Mouse (Mus musculus): Measurements from ENCODE around the gene Draxin. TPM values are rescaled to one million over a fixed set of nuclear protein-coding genes. Genes with fewer than 3 reads are reported as not detected.

Gene Draxin
- polyA plus RNA-seq, 1 experiment from 2014 or later, result 12.0 TPM

DNA sequence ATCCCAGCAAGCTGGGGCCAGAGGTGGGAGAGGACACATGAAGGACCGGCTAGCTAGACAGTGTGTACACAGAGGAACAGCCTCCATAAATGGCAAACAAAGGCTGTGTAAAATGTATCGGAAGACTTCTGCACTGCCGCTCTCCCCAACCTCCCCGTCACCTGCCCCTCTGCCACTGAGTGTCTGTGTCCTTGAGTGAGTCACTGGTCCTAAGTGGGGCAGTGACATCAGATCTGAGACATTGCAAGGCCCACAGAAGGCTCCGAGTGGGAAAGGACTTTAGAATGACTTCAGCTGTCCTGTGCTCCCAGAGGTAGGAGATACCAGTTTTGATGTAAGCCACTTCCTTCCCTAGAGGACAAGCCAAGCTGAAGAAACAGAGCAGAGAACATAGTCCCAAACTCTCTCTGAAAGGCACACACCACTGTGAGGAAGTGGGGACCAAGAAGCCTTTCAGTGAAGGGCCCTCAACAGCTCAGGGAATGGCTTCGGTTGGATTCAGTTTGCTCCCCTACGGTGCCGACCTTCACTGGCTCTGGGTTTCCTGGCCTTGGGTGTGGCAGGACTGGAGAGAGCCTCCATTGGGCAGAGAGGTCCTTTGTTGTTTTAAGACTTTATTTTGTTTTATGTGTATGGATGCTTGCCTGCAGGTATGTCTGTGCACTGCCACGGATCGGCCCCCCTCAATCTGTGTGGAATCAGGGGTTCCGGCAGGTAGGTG, 37.8 kb downstream of the Draxin start:
- no peaks in the 10 kb centered on the region for H3K36me3 ChIP-seq (ENCODE audit: control insufficient read depth, insufficient read depth, low read length)
- no peak overlapping the region for H3K27ac ChIP-seq (ENCODE audit: low read depth, low read length)
- no peaks in the 10 kb centered on the region for H3K27me3 ChIP-seq (replicated peaks; ENCODE audit: control insufficient read depth, insufficient read depth, low read length)
- no peak overlapping the region; the same call in 1 of the 2 replicates for H3K9ac ChIP-seq (ENCODE audit: low read depth, low read length)
- no peak overlapping the region for H3K4me3 ChIP-seq (ENCODE audit: low read length)
- ATAC-seq, result no peak
- no peaks in the 10 kb centered on the region for H3K9me3 ChIP-seq (ENCODE audit: control insufficient read depth, low read length)
- peaks cover 6% of the 10 kb centered on the region for H3K4me1 ChIP-seq (ENCODE audit: control insufficient read depth, insufficient read depth, low read depth, low read length)
- H3K4me2 ChIP-seq (ENCODE audit: low read length), result no peak overlapping the region
- WGBS, result 88% methylated on average over 11 of the region's 11 CpGs

DNA sequence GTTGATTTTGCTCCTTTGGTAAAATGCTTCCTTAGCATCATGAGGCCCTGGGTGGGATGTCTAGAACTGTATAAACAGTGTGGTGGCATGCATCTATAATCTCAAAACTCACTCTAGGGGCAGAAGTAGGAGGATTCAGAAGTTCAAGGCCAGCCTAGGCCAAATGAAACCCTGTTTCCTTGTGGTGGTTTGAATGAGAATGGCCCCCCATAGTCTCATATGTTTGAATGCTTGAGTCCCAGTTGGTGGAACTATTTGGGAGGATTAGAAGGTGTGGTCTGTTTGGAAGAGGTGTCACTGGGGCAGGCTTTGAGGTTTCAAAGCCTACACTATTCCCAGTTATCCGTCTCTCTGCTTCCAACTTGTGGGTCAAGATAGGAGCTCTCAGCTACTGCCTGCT, 39.3 kb downstream of the Draxin start:
- Histone ChIP-seq H3K27ac (ENCODE audit: low read depth, low read length) (no peak overlapping the region), H3K9ac (ENCODE audit: low read depth, low read length) (no peak overlapping the region), H3K9me3 (ENCODE audit: control insufficient read depth, low read length) (no peaks in the 10 kb centered on the region), H3K4me3 (ENCODE audit: low read length) (no peak overlapping the region), H3K27me3 (replicated peaks; ENCODE audit: control insufficient read depth, insufficient read depth, low read length) (no peaks in the 10 kb centered on the region), H3K4me2 (ENCODE audit: low read length) (no peak overlapping the region), H3K4me1 (ENCODE audit: control insufficient read depth, insufficient read depth, low read depth, low read length) (peaks cover 13% of the 10 kb centered on the region), H3K36me3 (ENCODE audit: control insufficient read depth, insufficient read depth, low read length) (no peaks in the 10 kb centered on the region)
- WGBS, result 100% methylated on average over 1 of the region's 1 CpGs
- no peak for ATAC-seq

DNA sequence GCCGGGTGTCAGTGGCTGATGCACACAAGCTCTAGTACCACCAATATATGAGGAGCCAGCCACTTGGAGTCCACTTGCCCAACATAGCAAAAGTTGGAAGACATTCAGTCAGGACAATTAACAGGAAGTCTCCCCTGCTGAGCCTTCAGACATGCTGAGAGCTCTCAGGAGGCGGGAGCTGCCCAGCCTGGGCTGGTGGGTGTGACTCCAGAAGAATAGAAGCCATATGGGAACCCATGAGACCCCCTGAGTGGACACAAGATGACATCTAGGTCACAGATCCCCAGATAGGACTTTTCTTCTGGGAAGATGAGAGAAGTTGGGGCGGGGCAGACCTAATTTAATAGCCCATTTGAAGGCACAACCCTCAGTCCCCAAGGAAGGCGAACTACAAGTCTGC, 41.3 kb downstream of the Draxin start:
- WGBS, result 52% methylated on average over 4 of the region's 4 CpGs
- Histone ChIP-seq H3K9ac (ENCODE audit: low read depth, low read length) (no peak overlapping the region), H3K36me3 (ENCODE audit: control insufficient read depth, insufficient read depth, low read length) (no peaks in the 10 kb centered on the region), H3K4me1 (ENCODE audit: control insufficient read depth, insufficient read depth, low read depth, low read length) (peaks cover 13% of the 10 kb centered on the region), H3K9me3 (ENCODE audit: control insufficient read depth, low read length) (no peaks in the 10 kb centered on the region), H3K27me3 (replicated peaks; ENCODE audit: control insufficient read depth, insufficient read depth, low read length) (no peaks in the 10 kb centered on the region), H3K27ac (ENCODE audit: low read depth, low read length) (no peak overlapping the region), H3K4me3 (ENCODE audit: low read length) (no peak overlapping the region), H3K4me2 (ENCODE audit: low read length) (no peak overlapping the region)
- no peak for ATAC-seq

DNA sequence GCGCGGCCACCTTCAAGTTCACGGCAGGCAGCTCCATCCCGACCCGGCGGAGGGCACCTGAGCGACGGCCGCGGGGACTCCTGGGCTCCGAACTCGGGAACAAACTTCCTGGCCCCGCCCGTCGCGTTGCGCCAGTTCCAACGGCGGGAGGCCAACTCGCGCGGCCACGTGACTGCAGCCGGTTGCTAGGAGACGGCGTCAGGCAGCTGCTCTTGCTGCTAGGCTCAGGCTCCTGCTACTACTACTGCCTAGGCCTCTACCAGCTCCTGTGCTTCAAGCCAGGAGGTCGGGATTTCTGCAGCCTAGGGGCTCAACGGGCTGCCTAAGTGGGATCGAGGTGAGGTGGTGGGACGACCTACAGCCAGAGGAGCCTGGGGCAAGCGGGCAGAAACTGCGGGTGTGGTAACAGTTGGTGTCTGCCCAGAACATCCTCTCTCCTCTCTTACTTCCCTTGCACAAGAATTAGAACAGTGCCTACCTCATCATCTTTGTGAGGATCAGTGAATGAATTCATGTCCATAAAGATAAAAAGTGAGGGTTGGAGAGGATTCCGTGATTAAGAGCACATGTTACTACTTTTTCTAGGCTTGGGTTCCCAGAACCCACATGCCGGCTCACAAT, 42.5 kb downstream of the Draxin start, which contains the start of gene Agtrap:
Gene Agtrap, minus strand, starts transcription at position 125 of the 621 bp plus-strand sequence.
- H3K36me3 ChIP-seq (ENCODE audit: control insufficient read depth, insufficient read depth, low read length), result no peaks in the 10 kb centered on the region
- H3K9ac ChIP-seq (ENCODE audit: low read depth, low read length), result peak within 1 kb of the TSS; percentile 71
- H3K27me3 ChIP-seq (replicated peaks; ENCODE audit: control insufficient read depth, insufficient read depth, low read length), result no peaks in the 10 kb centered on the region
- peak within 1 kb of the TSS; percentile 79 for H3K4me2 ChIP-seq (ENCODE audit: low read length)
- peak within 1 kb of the TSS; percentile 53 for H3K4me3 ChIP-seq (ENCODE audit: low read length)
- 4% methylated on average over 34 of the region's 34 CpGs for WGBS
- peaks cover 13% of the 10 kb centered on the region for H3K4me1 ChIP-seq (ENCODE audit: control insufficient read depth, insufficient read depth, low read depth, low read length)
- H3K27ac ChIP-seq (ENCODE audit: low read depth, low read length), result peak within 1 kb of the TSS; percentile 76
- H3K9me3 ChIP-seq (ENCODE audit: control insufficient read depth, low read length), result no peaks in the 10 kb centered on the region
- ATAC-seq, result peak; percentile 93

DNA sequence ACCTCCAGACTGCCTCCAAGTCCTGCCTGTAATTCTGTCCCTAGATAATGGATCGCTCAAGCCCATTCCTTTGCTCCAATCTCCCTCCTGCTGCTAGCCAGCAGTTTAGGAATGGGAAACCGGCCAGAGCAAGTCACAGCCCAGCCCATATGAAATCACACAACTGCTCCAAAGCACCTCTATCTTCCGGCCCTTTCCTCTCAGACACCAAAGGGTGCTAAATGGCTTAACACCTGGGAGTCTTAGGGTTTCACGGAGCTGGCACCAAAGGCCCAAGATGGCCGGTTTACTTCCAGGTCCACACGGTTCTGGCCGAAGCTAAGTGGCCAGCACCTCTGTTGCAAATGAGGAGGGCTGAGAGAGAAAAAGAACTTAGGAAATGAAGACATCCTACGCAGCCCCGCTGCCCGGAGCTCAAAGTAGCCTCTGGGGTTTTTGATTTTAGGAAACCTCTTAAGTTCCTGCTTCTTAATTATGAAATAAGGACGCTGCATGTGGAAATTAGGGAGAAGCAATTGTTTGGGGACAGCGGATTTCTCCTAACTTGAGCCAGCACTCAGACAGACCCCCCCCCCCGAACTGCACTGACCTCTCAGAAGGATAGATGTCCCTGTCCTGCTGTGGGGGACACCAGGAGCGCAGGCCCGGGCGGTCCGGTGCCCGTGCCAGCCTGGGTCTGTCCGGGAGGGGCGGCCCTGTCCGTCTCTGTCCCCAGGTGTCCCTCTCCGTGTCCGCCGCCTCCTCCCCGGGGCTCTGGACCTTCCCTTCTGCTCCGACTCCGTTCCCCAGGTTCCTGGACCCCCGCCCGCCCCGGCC, 43.2 kb downstream of the Draxin start:
- WGBS, result 3% methylated on average over 29 of the region's 30 CpGs
- ATAC-seq, result no peak; the same call in 1 of the 2 replicates
- Histone ChIP-seq H3K27ac (ENCODE audit: low read depth, low read length) (peak overlapping the region; percentile 55), H3K27me3 (replicated peaks; ENCODE audit: control insufficient read depth, insufficient read depth, low read length) (no peaks in the 10 kb centered on the region), H3K9ac (ENCODE audit: low read depth, low read length) (peak overlapping the region; percentile 71), H3K4me1 (ENCODE audit: control insufficient read depth, insufficient read depth, low read depth, low read length) (peaks cover 13% of the 10 kb centered on the region), H3K4me2 (ENCODE audit: low read length) (peak overlapping the region; percentile 79), H3K9me3 (ENCODE audit: control insufficient read depth, low read length) (no peaks in the 10 kb centered on the region), H3K36me3 (ENCODE audit: control insufficient read depth, insufficient read depth, low read length) (no peaks in the 10 kb centered on the region), H3K4me3 (ENCODE audit: low read length) (peak overlapping the region; percentile 53)

DNA sequence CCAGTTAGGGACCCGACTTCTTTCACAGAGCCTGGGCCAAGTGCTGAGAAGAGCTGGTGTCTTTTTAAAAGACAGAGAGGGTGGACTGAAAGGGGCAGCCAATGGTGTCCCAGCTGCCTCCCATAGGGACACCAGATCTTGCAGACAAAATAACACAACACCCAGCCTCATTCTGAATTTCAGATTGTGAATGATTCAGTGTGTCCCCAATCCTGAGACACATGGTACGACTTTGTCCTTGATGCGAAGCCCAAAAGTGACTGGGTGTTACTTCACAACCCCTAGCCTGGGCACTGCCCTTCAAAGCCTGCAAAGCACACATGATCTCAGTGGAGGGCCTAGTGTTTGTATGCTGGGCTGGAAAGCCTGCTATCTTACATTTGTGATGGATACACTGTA, 44.6 kb downstream of the Draxin start:
- no peak overlapping the region for H3K9ac ChIP-seq (ENCODE audit: low read depth, low read length)
- no peaks in the 10 kb centered on the region for H3K36me3 ChIP-seq (ENCODE audit: control insufficient read depth, insufficient read depth, low read length)
- no peak overlapping the region for H3K4me2 ChIP-seq (ENCODE audit: low read length)
- no peak overlapping the region for H3K4me3 ChIP-seq (ENCODE audit: low read length)
- H3K9me3 ChIP-seq (ENCODE audit: control insufficient read depth, low read length), result no peaks in the 10 kb centered on the region
- peaks cover 13% of the 10 kb centered on the region for H3K4me1 ChIP-seq (ENCODE audit: control insufficient read depth, insufficient read depth, low read depth, low read length)
- no peaks in the 10 kb centered on the region for H3K27me3 ChIP-seq (replicated peaks; ENCODE audit: control insufficient read depth, insufficient read depth, low read length)
- H3K27ac ChIP-seq (ENCODE audit: low read depth, low read length), result no peak overlapping the region
- 73% methylated on average over 3 of the region's 3 CpGs for WGBS
- ATAC-seq, result no peak

DNA sequence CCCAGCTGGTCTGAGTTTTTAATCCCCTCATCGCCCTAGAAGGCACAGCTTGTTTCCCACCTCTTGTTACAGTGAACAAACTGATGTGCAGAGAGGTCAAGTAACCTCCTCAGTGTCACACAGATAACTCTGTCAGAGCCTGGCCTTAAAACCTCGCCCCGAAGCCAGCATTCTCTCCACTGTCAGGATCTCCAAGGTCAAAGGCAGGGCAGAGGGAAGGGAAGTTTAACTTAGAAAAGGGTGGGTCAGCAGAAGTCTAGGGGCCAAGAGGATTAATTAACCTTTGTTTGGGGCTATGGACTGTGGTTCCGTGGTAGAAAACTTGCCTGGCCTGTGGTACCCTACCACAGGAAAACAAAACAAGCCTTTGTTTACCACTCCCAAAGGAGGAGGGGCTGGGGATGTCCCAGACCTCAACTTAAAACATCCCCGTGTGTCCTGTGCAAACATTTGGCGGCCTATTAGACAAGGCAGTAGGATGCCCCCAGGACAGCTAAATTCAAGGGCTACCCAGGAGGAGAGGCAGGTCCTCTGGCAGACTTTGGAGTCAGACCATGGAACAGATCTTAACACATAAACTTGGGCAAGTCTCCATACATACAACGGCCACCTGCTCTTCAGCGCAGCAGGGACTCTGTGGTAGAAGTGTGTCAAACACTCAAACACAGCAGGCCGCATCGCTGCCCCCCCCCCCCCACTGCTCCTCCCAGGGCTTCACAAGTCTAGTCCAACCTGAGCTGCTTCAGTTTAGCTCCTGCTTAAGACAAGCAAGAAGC, 45.2 kb downstream of the Draxin start:
- no peak overlapping the region for H3K4me2 ChIP-seq (ENCODE audit: low read length)
- H3K4me1 ChIP-seq (ENCODE audit: control insufficient read depth, insufficient read depth, low read depth, low read length), result peaks cover 13% of the 10 kb centered on the region
- ATAC-seq, result no peak
- H3K27ac ChIP-seq (ENCODE audit: low read depth, low read length), result no peak overlapping the region
- 47% methylated on average over 8 of the region's 10 CpGs for WGBS
- no peaks in the 10 kb centered on the region for H3K9me3 ChIP-seq (ENCODE audit: control insufficient read depth, low read length)
- H3K27me3 ChIP-seq (replicated peaks; ENCODE audit: control insufficient read depth, insufficient read depth, low read length), result no peaks in the 10 kb centered on the region
- H3K4me3 ChIP-seq (ENCODE audit: low read length), result no peak overlapping the region
- H3K9ac ChIP-seq (ENCODE audit: low read depth, low read length), result no peak overlapping the region
- H3K36me3 ChIP-seq (ENCODE audit: control insufficient read depth, insufficient read depth, low read length), result no peaks in the 10 kb centered on the region

DNA sequence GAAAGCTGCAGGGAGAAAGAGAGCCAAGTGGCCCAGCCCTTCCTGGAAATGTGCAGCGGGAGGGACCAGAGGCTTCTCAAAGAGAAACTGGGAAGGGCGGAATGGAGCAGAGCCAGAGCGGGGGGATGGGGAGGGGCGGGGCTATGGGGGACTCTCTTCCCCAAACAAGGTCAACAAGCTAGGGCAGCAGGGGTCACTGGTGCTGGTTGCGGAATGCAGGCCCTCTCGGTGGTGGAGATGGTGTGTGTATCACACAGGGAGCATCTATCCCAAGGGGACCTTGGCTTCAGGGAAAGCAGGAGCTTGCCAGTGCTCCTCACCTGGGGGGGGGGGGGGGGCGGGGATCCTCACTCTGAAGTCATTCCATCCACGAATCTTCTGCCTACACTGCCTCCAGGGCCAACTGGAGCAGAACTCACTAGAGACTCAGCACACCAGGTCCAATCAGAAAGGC, 46.2 kb downstream of the Draxin start:
- Histone ChIP-seq H3K36me3 (ENCODE audit: control insufficient read depth, insufficient read depth, low read length) (no peaks in the 10 kb centered on the region), H3K4me1 (ENCODE audit: control insufficient read depth, insufficient read depth, low read depth, low read length) (peaks cover 13% of the 10 kb centered on the region), H3K27me3 (replicated peaks; ENCODE audit: control insufficient read depth, insufficient read depth, low read length) (no peaks in the 10 kb centered on the region), H3K27ac (ENCODE audit: low read depth, low read length) (no peak overlapping the region), H3K4me3 (ENCODE audit: low read length) (no peak overlapping the region), H3K4me2 (ENCODE audit: low read length) (no peak overlapping the region), H3K9ac (ENCODE audit: low read depth, low read length) (no peak overlapping the region), H3K9me3 (ENCODE audit: control insufficient read depth, low read length) (no peaks in the 10 kb centered on the region)
- ATAC-seq, result no peak
- 6% methylated on average over 6 of the region's 8 CpGs for WGBS

All from hindbrain, embryonic 16.5 days (tissue).